Mouse (Mus musculus) embryonic facial prominence, embryonic 13.5 days (tissue): ENCODE results near the gene Usp15. TPM values are rescaled to one million over a fixed set of nuclear protein-coding genes. Genes with fewer than 3 reads are reported as not detected.

Experiments used
- ATAC-seq: fragments of 200-750 bp; cut with Nextera tagmentation; 2 replicates; pipeline ENCODE4 v1.8.0; 2017; ENCODE audit warnings: low read depth; ENCODE audit not compliant: insufficient number of reproducible peaks, insufficient read depth, low FRiP score, low TSS enrichment
- H3K27ac ChIP-seq: fragments of 300-500 bp; sonication (generic); 2 replicates; pipeline ENCODE4 v1.5.1; 2015; ENCODE audit warnings: moderate library complexity, mild to moderate bottlenecking, inconsistent platforms
- H3K27me3 ChIP-seq: fragments of 300-500 bp; sonication (generic); 2 replicates; pipeline ENCODE4 v1.6.1; 2015; ENCODE audit warnings: mild to moderate bottlenecking, inconsistent platforms
- H3K36me3 ChIP-seq: fragments of 300-500 bp; sonication (generic); 2 replicates; pipeline ENCODE4 v1.6.1; 2015; ENCODE audit warnings: mild to moderate bottlenecking, inconsistent platforms
- H3K4me1 ChIP-seq: fragments of 300-500 bp; sonication (generic); 2 replicates; pipeline ENCODE4 v1.6.1; 2015; ENCODE audit warnings: inconsistent platforms
- H3K4me2 ChIP-seq: fragments of 300-500 bp; sonication (generic); 2 replicates; pipeline ENCODE4 v1.6.1; 2015; ENCODE audit warnings: moderate library complexity, mild to moderate bottlenecking, inconsistent platforms
- H3K4me3 ChIP-seq: fragments of 300-500 bp; sonication (generic); 2 replicates; pipeline ENCODE4 v1.5.1; 2015; ENCODE audit warnings: mild to moderate bottlenecking, inconsistent platforms
- H3K9ac ChIP-seq: fragments of 300-500 bp; sonication (generic); 2 replicates; pipeline ENCODE4 v1.6.1; 2015; ENCODE audit warnings: mild to moderate bottlenecking, inconsistent platforms
- H3K9me3 ChIP-seq: fragments of 300-500 bp; sonication (generic); 2 replicates; pipeline ENCODE4 v1.6.1; 2016; ENCODE audit warnings: inconsistent platforms
- WGBS: fragments of 180-500 bp; shearing (Covaris S2); methylation state at CpG from one replicate; pipeline ENCODE4 v1.1.7; 2015; ENCODE audit warnings: mixed read lengths; 5-methylcytosine and 5-hydroxymethylcytosine counted together
- polyA plus RNA-seq: library from polyadenylated mRNA; unstranded; fragments of >200 nt; fragmentation: Nextera tagmentation; extraction: Ambion mirVana; gene quantifications from 2 replicates; pipeline ENCODE4 v1.2.1, GENCODE M21; 2015

Gene Usp15
- polyA plus RNA-seq, 1 experiment from 2014 or later = 66.1 TPM

DNA sequence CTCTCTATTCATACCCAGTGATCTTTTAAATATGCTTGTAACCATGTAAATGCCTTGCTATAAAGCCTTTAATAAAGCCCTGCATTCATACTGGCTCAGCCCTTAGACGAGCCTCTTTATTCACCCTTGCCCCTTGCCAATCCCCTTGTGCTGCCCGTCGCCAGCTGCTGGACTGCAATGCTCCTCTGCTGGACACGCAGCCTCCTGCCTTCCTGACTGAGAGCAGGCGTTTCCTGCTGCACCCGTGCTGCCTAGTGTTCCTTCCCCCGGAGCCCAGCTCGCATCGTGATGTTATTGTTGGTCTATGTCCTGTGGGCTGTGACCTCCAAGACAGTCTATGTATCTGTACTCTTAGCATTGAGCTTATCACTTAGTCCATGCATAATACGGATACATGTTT lies 61.0 kb downstream of the Usp15 start:
- peaks cover 47% of the 10 kb centered on the region for H3K36me3 ChIP-seq
- H3K4me3 ChIP-seq = no peak overlapping the region
- no peak for ATAC-seq
- no peak overlapping the region for H3K9ac ChIP-seq
- H3K27ac ChIP-seq = no peak overlapping the region
- H3K27me3 ChIP-seq = no peaks in the 10 kb centered on the region
- H3K4me2 ChIP-seq = no peak overlapping the region
- peaks cover 3% of the 10 kb centered on the region; the same call in 1 of the 2 replicates for H3K4me1 ChIP-seq
- H3K9me3 ChIP-seq = no peaks in the 10 kb centered on the region
- WGBS = 81% methylated on average over 10 of the region's 10 CpGs

DNA sequence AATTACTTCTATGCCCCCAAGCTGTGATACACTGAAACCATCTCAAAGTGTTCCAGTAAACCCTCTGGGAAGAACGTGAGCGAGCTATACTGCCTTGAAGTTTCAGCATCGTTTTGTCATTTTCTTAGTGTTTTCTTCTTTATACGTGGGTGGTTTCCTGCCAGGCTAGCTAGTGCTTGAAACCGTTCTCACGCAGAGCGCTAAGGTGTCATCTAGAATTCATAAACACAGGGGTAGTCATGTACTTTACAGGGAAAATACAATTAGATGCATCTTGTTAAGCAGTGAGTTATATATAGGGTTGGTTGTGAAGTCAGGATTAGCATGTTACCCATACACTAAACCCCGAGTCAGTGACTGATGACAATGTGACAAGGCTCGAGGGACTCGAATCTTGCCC lies 65.3 kb downstream of the Usp15 start:
- ATAC-seq = no peak
- H3K27me3 ChIP-seq = no peaks in the 10 kb centered on the region
- WGBS = 89% methylated on average over 10 of the region's 10 CpGs
- no peaks in the 10 kb centered on the region for H3K4me1 ChIP-seq
- H3K36me3 ChIP-seq = peaks cover 62% of the 10 kb centered on the region
- H3K9me3 ChIP-seq = no peaks in the 10 kb centered on the region
- H3K9ac ChIP-seq = no peak overlapping the region
- no peak overlapping the region for H3K4me2 ChIP-seq
- no peak overlapping the region for H3K27ac ChIP-seq
- no peak overlapping the region for H3K4me3 ChIP-seq

DNA sequence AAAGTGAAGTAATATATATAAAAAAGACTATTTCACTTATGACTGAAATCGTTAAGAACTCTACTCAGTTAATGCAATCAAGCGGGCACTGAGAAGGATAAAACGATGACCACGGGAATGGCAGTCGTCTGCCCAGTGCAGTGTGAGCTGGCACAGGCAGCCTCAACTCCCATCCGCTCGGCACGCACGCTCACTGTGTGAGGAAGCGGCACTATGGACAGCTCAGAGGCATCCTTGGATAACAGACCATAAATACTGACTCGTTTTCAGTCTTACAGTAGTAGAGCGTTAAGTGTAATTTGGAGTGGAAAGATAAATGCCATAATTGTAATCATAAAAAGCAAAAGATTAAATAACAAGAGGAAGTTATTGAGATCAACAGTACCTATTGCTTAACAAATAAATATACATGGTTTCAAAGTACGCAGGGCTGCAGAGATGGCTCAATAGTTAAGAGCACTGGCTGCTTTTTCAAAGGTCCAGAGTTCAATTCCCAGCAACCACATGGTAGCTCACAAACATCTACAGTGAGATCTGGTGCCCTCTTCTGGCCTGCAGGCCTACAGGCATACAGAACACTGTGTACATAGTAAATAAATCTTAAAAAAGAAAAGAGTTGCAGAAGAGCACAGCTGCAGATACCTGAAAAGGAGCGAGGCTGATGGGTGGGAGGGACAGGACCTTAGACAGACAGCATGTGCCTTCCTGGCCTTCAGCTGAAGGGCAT lies 76.0 kb downstream of the Usp15 start:
- H3K9me3 ChIP-seq = no peaks in the 10 kb centered on the region
- 95% methylated on average over 14 of the region's 14 CpGs for WGBS
- no peak overlapping the region for H3K27ac ChIP-seq
- H3K36me3 ChIP-seq = peaks cover 87% of the 10 kb centered on the region
- H3K4me2 ChIP-seq = no peak overlapping the region
- no peaks in the 10 kb centered on the region for H3K4me1 ChIP-seq
- H3K27me3 ChIP-seq = no peaks in the 10 kb centered on the region
- H3K9ac ChIP-seq = no peak overlapping the region
- H3K4me3 ChIP-seq = no peak overlapping the region
- no peak for ATAC-seq

- ATAC-seq = no peak
- Histone ChIP-seq H3K9me3 (no peaks in the 10 kb centered on the region), H3K4me2 (no peak overlapping the region), H3K9ac (no peak overlapping the region), H3K27me3 (no peaks in the 10 kb centered on the region), H3K36me3 (peaks cover 80% of the 10 kb centered on the region), H3K4me1 (no peaks in the 10 kb centered on the region), H3K27ac (no peak overlapping the region), H3K4me3 (no peak overlapping the region)
- 78% methylated on average over 14 of the region's 14 CpGs for WGBS
Measured at GRCm38 (mm10) chr10:123116861-123117260, 79.9 kb downstream of the Usp15 start.

DNA sequence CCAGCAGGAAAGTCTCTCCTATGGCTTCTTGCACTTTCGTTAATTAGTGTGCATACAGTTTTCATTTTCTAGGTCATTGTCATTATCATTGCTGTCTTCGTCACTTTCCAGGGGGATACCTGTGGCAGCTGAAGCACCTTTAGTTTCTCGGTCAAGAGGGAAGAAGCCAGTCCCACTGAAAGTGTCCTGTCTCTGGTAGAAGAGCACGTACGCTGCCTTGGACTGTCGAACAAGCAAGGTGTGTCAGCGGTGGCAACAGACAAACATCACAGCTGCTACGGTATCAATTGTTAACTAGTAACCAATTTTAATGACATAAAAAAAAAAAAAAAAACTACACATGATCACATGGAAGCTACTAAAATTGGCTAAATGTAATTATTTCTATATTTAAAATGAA lies 83.3 kb downstream of the Usp15 start:
- ATAC-seq = no peak

GRCm38 (mm10) chr10:123112787-123113168 lies 84.0 kb downstream of the Usp15 start:
- no peaks in the 10 kb centered on the region for H3K4me1 ChIP-seq
- H3K4me3 ChIP-seq = no peak overlapping the region
- no peak overlapping the region for H3K4me2 ChIP-seq
- peaks cover 44% of the 10 kb centered on the region for H3K36me3 ChIP-seq
- no peaks in the 10 kb centered on the region for H3K27me3 ChIP-seq
- ATAC-seq = no peak
- no peak overlapping the region for H3K9ac ChIP-seq
- 89% methylated on average over 9 of the region's 9 CpGs for WGBS
- no peak overlapping the region for H3K27ac ChIP-seq
- no peaks in the 10 kb centered on the region for H3K9me3 ChIP-seq

More for the DNA sequence above, 83.3 kb downstream of the Usp15 start:
- 94% methylated on average over 8 of the region's 8 CpGs for WGBS
- Histone ChIP-seq H3K4me2 (no peak overlapping the region), H3K27me3 (no peaks in the 10 kb centered on the region), H3K9ac (no peak overlapping the region), H3K9me3 (no peaks in the 10 kb centered on the region), H3K4me1 (no peaks in the 10 kb centered on the region), H3K36me3 (peaks cover 51% of the 10 kb centered on the region), H3K4me3 (no peak overlapping the region), H3K27ac (no peak overlapping the region)

DNA sequence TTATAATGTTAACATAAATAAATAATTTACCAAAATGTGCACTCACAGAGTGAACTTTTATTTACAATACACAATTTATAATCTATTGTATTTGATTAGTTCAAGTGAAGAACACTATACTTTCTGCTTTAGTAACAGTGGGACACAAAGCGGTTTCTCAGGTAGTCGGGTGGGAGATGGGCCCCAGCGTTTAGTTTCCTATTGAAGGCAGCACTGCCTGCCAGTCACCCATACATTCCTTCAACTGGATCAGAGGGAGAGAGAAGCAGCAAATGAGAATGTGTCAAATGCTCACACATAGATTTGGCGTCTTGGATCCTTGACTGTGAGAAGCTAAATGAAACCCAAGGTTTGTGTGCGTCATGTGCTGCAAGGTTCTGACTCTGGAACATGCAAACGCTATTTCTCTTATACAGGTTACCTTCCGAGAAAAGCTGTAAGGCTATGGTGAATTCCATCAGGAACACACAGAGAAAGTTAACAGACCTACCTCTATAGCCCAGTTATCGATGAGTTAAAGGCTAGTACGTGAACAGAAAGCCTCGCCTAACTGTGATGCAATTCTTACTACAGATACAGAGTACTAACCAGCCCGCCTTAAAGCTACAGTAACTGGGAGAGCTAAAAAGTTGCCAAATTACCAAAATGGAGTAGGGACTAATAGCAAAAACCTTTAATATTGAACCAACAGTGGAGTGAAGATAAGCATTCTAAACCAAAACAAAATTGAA lies 84.6 kb downstream of the Usp15 start:
- Histone ChIP-seq H3K36me3 (peaks cover 38% of the 10 kb centered on the region), H3K9me3 (no peaks in the 10 kb centered on the region), H3K4me2 (no peak overlapping the region), H3K27me3 (no peaks in the 10 kb centered on the region), H3K4me1 (no peaks in the 10 kb centered on the region), H3K4me3 (no peak overlapping the region), H3K27ac (no peak overlapping the region), H3K9ac (no peak overlapping the region)
- no peak for ATAC-seq
- 84% methylated on average over 11 of the region's 11 CpGs for WGBS

DNA sequence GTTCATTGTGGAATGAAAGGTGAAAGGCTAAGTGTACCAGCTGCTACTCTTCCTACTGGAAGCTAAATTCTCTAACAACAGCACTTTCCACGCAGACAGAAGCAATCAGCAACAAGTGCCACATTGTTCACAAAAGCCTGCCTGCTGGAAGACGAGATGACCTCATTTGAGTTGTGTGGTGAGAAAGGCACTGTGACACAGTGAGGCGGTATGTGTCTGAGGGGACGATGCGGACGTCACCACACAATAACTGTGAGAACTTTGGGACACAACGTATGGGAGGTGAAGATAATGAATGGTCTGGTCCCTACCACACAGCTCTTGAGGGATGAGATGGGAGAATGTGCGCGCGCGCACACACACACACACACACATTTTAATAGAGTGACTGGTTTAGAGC lies 86.2 kb downstream of the Usp15 start:
- H3K4me3 ChIP-seq = no peak overlapping the region
- peaks cover 23% of the 10 kb centered on the region for H3K36me3 ChIP-seq
- ATAC-seq = no peak
- no peaks in the 10 kb centered on the region for H3K27me3 ChIP-seq
- no peaks in the 10 kb centered on the region for H3K4me1 ChIP-seq
- H3K9me3 ChIP-seq = no peaks in the 10 kb centered on the region
- no peak overlapping the region for H3K27ac ChIP-seq
- H3K9ac ChIP-seq = no peak overlapping the region
- 81% methylated on average over 11 of the region's 11 CpGs for WGBS
- H3K4me2 ChIP-seq = no peak overlapping the region

- no peak overlapping the region for H3K27ac ChIP-seq
- H3K9ac ChIP-seq = no peak overlapping the region
- H3K4me3 ChIP-seq = no peak overlapping the region
- H3K9me3 ChIP-seq = no peaks in the 10 kb centered on the region
- ATAC-seq = no peak
- H3K27me3 ChIP-seq = no peaks in the 10 kb centered on the region
- H3K36me3 ChIP-seq = peaks cover 10% of the 10 kb centered on the region
- no peak overlapping the region for H3K4me2 ChIP-seq
- H3K4me1 ChIP-seq = no peaks in the 10 kb centered on the region
- WGBS = 81% methylated on average over 1 of the region's 1 CpGs
Measured at GRCm38 (mm10) chr10:123108527-123108926, 88.3 kb downstream of the Usp15 start.

GRCm38 (mm10) chr10:123108121-123108520 lies 88.7 kb downstream of the Usp15 start:
- 80% methylated on average over 5 of the region's 5 CpGs for WGBS
- no peaks in the 10 kb centered on the region for H3K4me1 ChIP-seq
- H3K36me3 ChIP-seq = peaks cover 6% of the 10 kb centered on the region; the same call in 1 of the 2 replicates
- no peak overlapping the region for H3K4me2 ChIP-seq
- H3K27ac ChIP-seq = no peak overlapping the region
- ATAC-seq = no peak
- no peaks in the 10 kb centered on the region for H3K9me3 ChIP-seq
- H3K4me3 ChIP-seq = no peak overlapping the region
- no peaks in the 10 kb centered on the region for H3K27me3 ChIP-seq
- H3K9ac ChIP-seq = no peak overlapping the region

DNA sequence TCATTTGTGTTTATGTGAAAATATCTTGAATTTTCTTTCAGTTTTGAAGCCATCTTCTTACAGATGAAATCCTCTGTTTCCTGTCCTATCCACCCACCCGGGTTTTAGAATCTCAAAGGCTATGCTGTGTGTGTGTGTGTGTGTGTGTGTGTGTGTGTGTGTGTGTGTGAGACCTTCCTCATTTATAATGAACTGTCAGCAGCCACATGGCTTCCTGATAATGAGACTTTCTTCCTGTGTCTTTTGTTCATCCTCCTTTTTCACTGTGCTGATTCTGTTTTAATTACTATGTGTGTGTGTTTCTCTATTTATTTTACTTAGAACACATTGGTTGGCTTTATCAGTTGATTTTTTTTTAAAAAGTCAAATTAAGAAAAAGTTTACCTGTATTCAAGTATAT lies 95.5 kb downstream of the Usp15 start:
- no peaks in the 10 kb centered on the region for H3K4me1 ChIP-seq
- ATAC-seq = no peak
- 81% methylated on average over 1 of the region's 1 CpGs for WGBS

GRCm38 (mm10) chr10:123100584-123100983 lies 96.2 kb downstream of the Usp15 start:
- Histone ChIP-seq H3K36me3 (no peaks in the 10 kb centered on the region), H3K27me3 (no peaks in the 10 kb centered on the region), H3K9ac (no peak overlapping the region), H3K27ac (no peak overlapping the region), H3K4me2 (no peak overlapping the region), H3K4me3 (no peak overlapping the region), H3K4me1 (no peaks in the 10 kb centered on the region), H3K9me3 (no peaks in the 10 kb centered on the region)
- 87% methylated on average over 2 of the region's 2 CpGs for WGBS
- no peak for ATAC-seq

More for the DNA sequence above, 95.5 kb downstream of the Usp15 start:
- Histone ChIP-seq H3K4me2 (no peak overlapping the region), H3K9me3 (no peaks in the 10 kb centered on the region), H3K27ac (no peak overlapping the region), H3K36me3 (no peaks in the 10 kb centered on the region), H3K9ac (no peak overlapping the region), H3K27me3 (no peaks in the 10 kb centered on the region), H3K4me3 (no peak overlapping the region)
